Mouse (Mus musculus): ENCODE results near the gene Klk1b21. TPM values are rescaled to one million over a fixed set of nuclear protein-coding genes. Genes with fewer than 3 reads are reported as not detected.
"Not testable (repeated sequence)": the region's sequence is repeated elsewhere in the genome, so short reads cannot be mapped to it uniquely, and the experiment has no call there.

Gene Klk1b21
- total RNA-seq (2021), result not detected
- long read RNA-seq, experiment 1, result 0 reads
- long read RNA-seq, experiment 2, result 0 reads

DNA sequence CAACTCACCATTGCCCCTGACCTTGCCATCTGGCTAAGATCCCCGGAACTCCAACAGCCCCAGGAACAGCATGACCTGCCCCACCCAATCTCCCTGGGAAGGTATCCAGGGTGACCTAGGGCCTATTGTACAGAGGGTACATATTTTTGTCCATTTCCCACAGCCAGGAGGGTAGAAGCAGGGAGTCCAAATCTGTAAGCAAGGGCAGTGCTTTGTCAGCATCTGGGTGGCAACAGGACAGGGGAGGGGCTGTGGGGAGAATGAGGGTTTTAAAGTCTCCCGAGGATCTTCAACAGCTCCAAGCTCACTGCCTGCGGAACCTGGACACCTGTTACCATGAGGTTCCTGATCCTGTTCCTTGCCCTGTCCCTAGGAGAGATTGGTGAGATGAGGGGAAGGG, at the start of gene Klk1b21:
TSS of gene Klk1b21 (plus strand) at position 301 of the 400 bp plus-strand sequence.
- not testable (repeated sequence) for DNase-seq (ENCODE audit: low spot score in 2 of 2)

- no peak for DNase-seq (ENCODE audit: low spot score in 2 of 2)
Observed at GRCm38 (mm10) chr7:44072117-44072516, 30.0 kb upstream of the Klk1b21 start.

- no peak for DNase-seq (ENCODE audit: low spot score in 2 of 2)
Observed at GRCm38 (mm10) chr7:44077703-44078102, 24.4 kb upstream of the Klk1b21 start.

- no peak for DNase-seq (ENCODE audit: low spot score in 2 of 2)
Observed at GRCm38 (mm10) chr7:44096111-44096510, 6.0 kb upstream of the Klk1b21 start.

- DNase-seq (ENCODE audit: low spot score in 2 of 2), result no peak
Observed at GRCm38 (mm10) chr7:44112373-44112772, 10.2 kb downstream of the Klk1b21 start, which contains the start of gene Klk1b22. Gene Klk1b22, plus strand, starts transcription at chr7:44112673.

GRCm38 (mm10) chr7:44123445-44123844, 21.3 kb downstream of the Klk1b21 start:
- no peak for DNase-seq (ENCODE audit: low spot score in 2 of 2)

DNA sequence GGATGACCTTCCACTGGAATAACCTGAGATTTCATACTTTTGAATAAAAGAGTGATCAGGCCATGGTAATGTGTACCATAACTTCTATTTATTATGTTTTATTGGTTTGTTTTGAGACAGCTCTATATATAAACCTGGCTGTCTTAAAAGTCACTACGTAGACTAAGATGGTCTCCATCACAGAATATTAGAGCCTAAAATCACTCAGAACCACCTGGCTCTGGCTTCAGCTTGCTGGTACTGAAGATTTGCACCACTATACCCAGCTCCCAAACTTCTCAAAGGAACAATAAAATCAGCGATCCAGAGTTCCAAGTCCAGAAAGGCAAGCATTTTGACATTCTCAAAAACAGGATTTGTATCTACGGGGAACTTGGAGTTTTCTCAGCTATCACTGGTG, 34.3 kb downstream of the Klk1b21 start, which contains the start of gene Klk1b16:
TSS of gene Klk1b16 (plus strand) at position 301 of the 400 bp plus-strand sequence.
- DNase-seq (ENCODE audit: low spot score in 2 of 2), result no peak

Other genes starting within 250 kb of the Klk1b21 start
- under 1 TPM in 1 of 2 experiments, not detected in 1; 0.21 TPM for gene Klk4, start 221.2 kb upstream of the Klk1b21 start, total RNA-seq (2021)
- not detected for gene Klk15, start 168.6 kb upstream of the Klk1b21 start, total RNA-seq (2021)
- gene Klk1b8, start 151.7 kb upstream of the Klk1b21 start, total RNA-seq (2021), result not detected
- not detected for gene Klk1b1, start 135.6 kb upstream of the Klk1b21 start, total RNA-seq (2021)
- gene Klk1b9, start 126.3 kb upstream of the Klk1b21 start, total RNA-seq (2021), result not detected
- not detected for gene Klk1b11, start 106.5 kb upstream of the Klk1b21 start, total RNA-seq (2021)
- under 1 TPM; 0.39 to 0.62 TPM for gene Klk1b26, start 90.2 kb upstream of the Klk1b21 start, total RNA-seq (2021)
- gene Klk1b27, start 50.0 kb upstream of the Klk1b21 start, total RNA-seq (2021), result not detected
- gene Klk1b22, start 10.3 kb downstream of the Klk1b21 start, total RNA-seq (2021), result not detected
- gene Klk1b16, start 34.4 kb downstream of the Klk1b21 start, total RNA-seq (2021), result not detected
- not detected for gene Klk1b24, start 85.9 kb downstream of the Klk1b21 start, total RNA-seq (2021)
- gene Klk1b3, start 95.9 kb downstream of the Klk1b21 start, total RNA-seq (2021), result not detected
- gene Klk1b4, start 105.1 kb downstream of the Klk1b21 start, total RNA-seq (2021), result not detected
- gene Klk1b5, start 113.6 kb downstream of the Klk1b21 start, total RNA-seq (2021), result not detected
- not detected for gene Klk1, start 123.0 kb downstream of the Klk1b21 start, total RNA-seq (2021)
- not detected for gene Gm36864, start 133.8 kb downstream of the Klk1b21 start, total RNA-seq (2021)
- gene 1700028J19Rik, start 144.4 kb downstream of the Klk1b21 start, total RNA-seq (2021), result under 1 TPM; 0.26 to 0.32 TPM
- 10 to 100 TPM; 47.7 to 72.0 TPM for gene 2410002F23Rik, start 144.4 kb downstream of the Klk1b21 start, total RNA-seq (2021)
- gene Acp4, start 155.1 kb downstream of the Klk1b21 start, total RNA-seq (2021), result not detected
- not detected for gene Gm15517, start 159.1 kb downstream of the Klk1b21 start, total RNA-seq (2021)
- gene Clec11a, start 204.6 kb downstream of the Klk1b21 start, total RNA-seq (2021), result 1 to 10 TPM; 3.9 to 4.7 TPM
- 1 to 10 TPM; 3.0 to 3.5 TPM for gene Shank1, start 207.9 kb downstream of the Klk1b21 start, total RNA-seq (2021)